Mouse (Mus musculus) lung, embryonic 15.5 days (tissue): ENCODE data around the gene Ubac2. TPM values are rescaled to one million over a fixed set of nuclear protein-coding genes. Genes with fewer than 3 reads are reported as not detected.

ENCODE experiments used
- ATAC-seq: fragments of 200-750 bp; cut with Nextera tagmentation; 2 replicates; pipeline ENCODE4 v1.8.0; 2017; ENCODE audit warnings: moderate number of reproducible peaks, borderline replicate concordance; ENCODE audit not compliant: low FRiP score, low TSS enrichment; ENCODE audit errors: extremely low read depth
- H3K27ac ChIP-seq: fragments of 300-500 bp; sonication (generic); 2 replicates; pipeline ENCODE4 v1.5.1; 2015; ENCODE audit warnings: moderate library complexity, mild to moderate bottlenecking, inconsistent platforms
- H3K27me3 ChIP-seq: fragments of 300-500 bp; sonication (generic); 2 replicates; pipeline ENCODE4 v1.6.1; 2015; ENCODE audit warnings: inconsistent platforms
- H3K36me3 ChIP-seq: fragments of 300-500 bp; sonication (generic); 2 replicates; pipeline ENCODE4 v1.6.1; 2015; ENCODE audit warnings: inconsistent platforms
- H3K4me1 ChIP-seq: fragments of 300-500 bp; sonication (generic); 2 replicates; pipeline ENCODE4 v1.6.1; 2015; ENCODE audit warnings: inconsistent platforms
- H3K4me2 ChIP-seq: fragments of 300-500 bp; sonication (generic); 2 replicates; pipeline ENCODE4 v1.6.1; 2015; ENCODE audit warnings: inconsistent platforms, mild to moderate bottlenecking, moderate library complexity
- H3K4me3 ChIP-seq: fragments of 300-500 bp; sonication (generic); 2 replicates; pipeline ENCODE4 v1.5.1; 2015; ENCODE audit warnings: mild to moderate bottlenecking, inconsistent platforms
- H3K9ac ChIP-seq: fragments of 300-500 bp; sonication (generic); 2 replicates; pipeline ENCODE4 v1.6.1; 2015; ENCODE audit warnings: inconsistent platforms
- H3K9me3 ChIP-seq: fragments of 300-500 bp; sonication (generic); 2 replicates; pipeline ENCODE4 v1.6.1; 2016; ENCODE audit warnings: inconsistent platforms
- WGBS: fragments of 180-500 bp; shearing (Covaris S2); methylation state at CpG from one replicate; pipeline ENCODE4 v1.1.7; 2015; 5-methylcytosine and 5-hydroxymethylcytosine counted together
- polyA plus RNA-seq: library from polyadenylated mRNA; unstranded; fragments of >200 nt; fragmentation: Nextera tagmentation; extraction: Ambion mirVana; gene quantifications from 2 replicates; pipeline ENCODE4 v1.2.1, GENCODE M21; 2015

Gene Ubac2
- polyA plus RNA-seq, 1 experiment from 2014 or later = 60.4 TPM

DNA sequence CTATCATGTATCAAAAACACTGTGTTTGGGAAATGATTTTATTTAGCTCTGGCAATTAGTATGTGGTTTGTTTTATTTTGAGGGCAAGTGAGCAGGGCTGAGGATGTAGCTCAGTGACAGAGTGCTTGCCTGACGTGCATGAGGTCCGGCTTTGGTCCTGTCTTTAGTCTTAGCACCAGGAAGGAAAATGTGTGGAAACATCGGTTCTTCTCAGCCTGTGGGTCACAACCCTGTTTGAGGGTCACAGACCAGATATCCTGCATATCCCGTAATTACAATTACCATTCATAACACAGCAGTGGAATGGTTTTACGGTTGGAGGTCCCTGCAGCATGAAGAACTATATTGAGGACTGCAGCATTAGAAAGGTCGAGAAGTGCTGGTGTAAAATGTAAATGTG is 107.6 kb downstream of the Ubac2 start:
- Histone ChIP-seq H3K9me3 (no peaks in the 10 kb centered on the region), H3K4me1 (peaks cover 11% of the 10 kb centered on the region; the same call in 1 of the 2 replicates), H3K27me3 (no peaks in the 10 kb centered on the region), H3K4me3 (no peak overlapping the region), H3K36me3 (no peaks in the 10 kb centered on the region), H3K4me2 (no peak overlapping the region), H3K9ac (no peak overlapping the region), H3K27ac (peak overlapping the region; percentile 43)
- WGBS = 63% methylated on average over 6 of the region's 6 CpGs
- ATAC-seq = no peak

DNA sequence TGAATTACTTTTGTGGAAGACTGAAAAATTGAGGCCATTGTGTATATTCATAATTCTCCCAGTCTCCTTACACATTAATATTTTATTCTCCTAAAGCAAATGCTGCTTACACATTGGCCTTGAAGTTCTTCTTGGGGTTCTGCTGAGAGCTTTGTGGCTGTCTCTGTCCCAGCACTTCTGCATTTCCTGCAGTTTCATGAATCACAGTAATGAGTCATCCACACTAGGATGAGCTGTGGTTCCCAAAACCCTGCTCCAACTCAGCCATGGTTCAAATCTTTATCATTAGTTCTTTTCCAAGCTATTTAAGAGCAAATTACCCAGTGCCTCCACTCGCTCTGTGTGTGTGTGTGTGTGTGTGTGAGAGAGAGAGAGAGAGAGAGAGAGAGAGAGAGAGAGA is 108.9 kb downstream of the Ubac2 start:
- no peak for ATAC-seq
- Histone ChIP-seq H3K4me3 (no peak overlapping the region), H3K9ac (no peak overlapping the region), H3K27ac (no peak overlapping the region), H3K9me3 (no peaks in the 10 kb centered on the region), H3K4me2 (no peak overlapping the region), H3K36me3 (no peaks in the 10 kb centered on the region), H3K27me3 (no peaks in the 10 kb centered on the region), H3K4me1 (peaks cover 11% of the 10 kb centered on the region; the same call in 1 of the 2 replicates)
- WGBS = 83% methylated on average over 1 of the region's 1 CpGs

DNA sequence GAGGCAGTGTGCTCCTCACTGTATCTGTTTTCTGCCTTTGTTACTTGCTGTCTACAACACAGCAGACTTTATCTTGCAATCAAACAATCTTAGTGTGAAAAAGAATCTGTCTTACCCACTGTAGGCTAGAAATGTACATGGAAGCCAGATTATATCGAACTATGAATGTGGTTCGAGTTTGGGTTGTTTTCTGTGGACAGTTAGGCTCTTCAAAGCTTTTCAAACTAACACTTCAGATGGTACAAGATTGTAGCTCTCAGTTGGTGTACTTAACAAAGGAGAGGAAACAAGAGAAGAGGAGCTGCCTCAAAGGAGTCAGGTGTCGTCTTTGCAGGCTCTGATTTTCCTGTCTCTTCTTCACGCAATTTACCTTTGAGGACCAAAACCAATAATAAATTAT is 109.3 kb downstream of the Ubac2 start:
- no peaks in the 10 kb centered on the region for H3K9me3 ChIP-seq
- H3K4me3 ChIP-seq = no peak overlapping the region
- ATAC-seq = no peak
- H3K27ac ChIP-seq = no peak overlapping the region
- 74% methylated on average over 4 of the region's 4 CpGs for WGBS
- no peaks in the 10 kb centered on the region for H3K36me3 ChIP-seq
- H3K4me2 ChIP-seq = no peak overlapping the region
- peaks cover 10% of the 10 kb centered on the region; the same call in 1 of the 2 replicates for H3K4me1 ChIP-seq
- H3K27me3 ChIP-seq = no peaks in the 10 kb centered on the region
- no peak overlapping the region for H3K9ac ChIP-seq

DNA sequence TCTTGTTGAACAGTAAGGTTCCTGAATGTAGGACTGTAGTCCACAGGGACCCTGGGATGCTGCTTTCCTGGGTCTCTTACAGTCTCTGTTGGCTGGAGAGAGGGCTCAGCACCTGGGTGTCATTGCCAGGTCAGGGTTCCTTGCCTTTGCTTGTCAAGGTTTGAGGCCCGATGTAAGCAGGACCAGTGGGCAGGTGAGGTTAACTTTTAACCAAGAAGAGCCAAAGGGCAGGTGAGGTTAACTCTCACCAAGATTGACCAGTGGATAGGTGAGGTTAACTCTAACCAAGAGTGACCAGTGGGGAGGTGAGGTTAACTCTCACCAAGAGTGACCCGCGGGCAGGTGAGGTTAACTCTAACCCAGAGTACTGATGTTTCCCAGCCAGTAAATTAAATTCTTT is 110.9 kb downstream of the Ubac2 start:
- Histone ChIP-seq H3K4me1 (no peaks in the 10 kb centered on the region), H3K36me3 (no peaks in the 10 kb centered on the region; the same call in 1 of the 2 replicates), H3K9ac (no peak overlapping the region), H3K27me3 (no peaks in the 10 kb centered on the region), H3K27ac (no peak overlapping the region), H3K9me3 (no peaks in the 10 kb centered on the region), H3K4me3 (no peak overlapping the region), H3K4me2 (no peak overlapping the region)
- WGBS = 84% methylated on average over 3 of the region's 3 CpGs
- ATAC-seq = no peak

DNA sequence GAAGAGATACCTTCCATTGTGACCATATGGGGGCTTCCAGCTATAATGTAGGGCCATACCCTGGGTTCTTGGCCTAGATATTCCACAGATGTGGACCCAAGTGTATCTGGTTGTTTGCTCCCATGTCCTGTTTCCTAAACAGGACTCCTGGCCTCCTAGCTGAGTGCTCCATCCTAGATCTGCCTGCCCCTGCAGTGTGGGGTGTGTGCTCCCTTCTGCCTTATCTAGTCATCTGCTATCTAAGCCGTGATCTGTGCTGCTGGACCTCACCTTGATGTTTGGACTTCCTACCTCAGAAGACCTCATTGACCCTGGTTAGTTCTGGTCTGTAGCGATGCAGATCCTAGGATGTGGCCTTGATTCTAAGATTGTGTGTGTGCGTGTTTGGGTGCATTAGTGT is 111.4 kb downstream of the Ubac2 start:
- 91% methylated on average over 3 of the region's 3 CpGs for WGBS
- H3K4me3 ChIP-seq = no peak overlapping the region
- H3K9ac ChIP-seq = no peak overlapping the region
- no peaks in the 10 kb centered on the region for H3K9me3 ChIP-seq
- no peaks in the 10 kb centered on the region for H3K27me3 ChIP-seq
- H3K27ac ChIP-seq = no peak overlapping the region
- H3K36me3 ChIP-seq = no peaks in the 10 kb centered on the region; the same call in 1 of the 2 replicates
- no peak overlapping the region for H3K4me2 ChIP-seq
- H3K4me1 ChIP-seq = no peaks in the 10 kb centered on the region
- no peak for ATAC-seq

DNA sequence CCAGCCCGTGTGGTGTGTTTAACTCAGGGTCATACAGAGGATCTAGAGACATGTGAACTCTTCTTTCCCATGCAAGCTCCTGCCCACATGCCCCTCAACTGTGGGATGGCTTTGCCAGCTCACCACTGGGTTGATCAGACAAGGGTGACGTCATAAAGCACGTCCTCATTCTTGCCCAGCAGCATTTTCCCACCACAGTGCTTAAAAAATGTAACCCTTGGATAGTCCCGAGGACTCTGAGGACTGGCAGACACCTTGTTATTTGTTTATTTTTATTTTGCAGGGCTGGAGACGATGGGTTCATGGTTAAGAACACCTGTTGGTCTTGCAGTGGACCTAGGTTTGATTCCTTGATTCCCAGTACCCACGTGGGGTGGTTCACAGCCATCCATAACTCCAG is 112.5 kb downstream of the Ubac2 start:
- H3K4me1 ChIP-seq = no peaks in the 10 kb centered on the region
- H3K27me3 ChIP-seq = no peaks in the 10 kb centered on the region
- H3K27ac ChIP-seq = no peak overlapping the region
- no peak overlapping the region for H3K4me2 ChIP-seq
- no peak for ATAC-seq
- H3K4me3 ChIP-seq = no peak overlapping the region
- no peak overlapping the region for H3K9ac ChIP-seq
- peaks cover 2% of the 10 kb centered on the region; the same call in 1 of the 2 replicates for H3K36me3 ChIP-seq
- WGBS = 82% methylated on average over 6 of the region's 6 CpGs
- H3K9me3 ChIP-seq = no peaks in the 10 kb centered on the region

DNA sequence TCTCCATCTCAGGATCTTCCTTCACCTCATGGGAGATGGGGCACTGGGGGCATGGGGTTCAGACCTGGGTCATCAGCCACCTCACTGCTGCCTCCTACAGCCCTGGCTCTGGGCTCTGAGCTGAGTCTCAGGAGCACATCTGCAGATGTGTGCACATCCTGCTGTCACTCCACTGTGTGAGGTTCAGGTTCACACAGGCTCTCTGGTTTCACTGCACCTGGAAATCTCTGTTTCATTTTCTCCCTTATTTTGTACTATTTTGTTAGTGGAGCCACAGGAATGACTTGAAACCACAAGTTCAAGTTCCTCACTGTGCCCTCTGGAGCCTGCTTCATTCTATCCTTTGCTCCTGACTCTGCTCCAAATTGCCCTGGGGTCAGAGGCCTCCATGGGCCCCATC is 113.5 kb downstream of the Ubac2 start:
- peaks cover 4% of the 10 kb centered on the region; the same call in 1 of the 2 replicates for H3K4me1 ChIP-seq
- no peaks in the 10 kb centered on the region for H3K9me3 ChIP-seq
- H3K27me3 ChIP-seq = no peaks in the 10 kb centered on the region
- no peak overlapping the region for H3K27ac ChIP-seq
- H3K36me3 ChIP-seq = peaks cover 2% of the 10 kb centered on the region; the same call in 1 of the 2 replicates
- ATAC-seq = no peak
- no peak overlapping the region for H3K4me2 ChIP-seq
- no peak overlapping the region for H3K9ac ChIP-seq
- H3K4me3 ChIP-seq = no peak overlapping the region

DNA sequence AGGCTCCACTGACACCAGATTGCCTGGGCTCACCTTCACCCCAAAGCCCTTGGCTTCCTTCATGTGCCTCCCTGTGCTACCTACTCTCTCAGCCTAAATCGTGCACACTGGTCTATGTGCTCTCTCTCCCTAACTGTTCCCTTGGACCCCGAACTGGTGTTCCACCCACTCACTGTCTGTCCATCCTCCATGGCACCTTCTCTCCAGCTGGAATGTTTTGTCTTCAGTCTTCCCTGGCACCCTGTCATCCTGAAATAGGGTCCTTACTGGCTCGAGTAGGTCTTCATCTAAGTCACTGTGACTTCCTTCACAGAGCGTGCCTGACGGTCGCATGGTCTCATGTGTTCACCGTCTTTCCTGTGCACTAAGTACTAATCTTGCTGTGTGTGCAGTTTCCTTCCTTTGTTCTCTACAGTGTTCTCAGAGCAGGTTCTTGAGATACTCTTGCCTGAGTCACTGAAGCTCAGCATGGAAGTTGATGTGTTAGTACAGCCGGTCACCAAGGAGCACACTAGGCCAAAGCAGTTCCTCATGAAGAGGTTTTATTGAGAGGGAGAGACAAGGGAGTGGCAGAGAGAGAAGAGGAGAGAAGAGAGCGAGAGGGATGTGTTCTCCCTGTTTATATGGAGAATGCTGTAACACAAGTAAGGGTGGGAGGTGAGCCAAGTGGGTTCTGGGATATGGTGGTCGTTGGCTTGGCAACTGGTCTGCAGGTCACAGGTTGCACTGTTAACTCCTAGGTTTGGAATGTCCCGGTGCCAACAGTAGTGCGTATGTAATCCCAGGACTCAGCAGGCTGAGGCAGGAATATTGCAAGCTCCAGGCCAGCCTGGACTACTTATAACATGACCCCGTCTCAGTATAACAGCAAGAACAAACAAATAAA is 114.2 kb downstream of the Ubac2 start:
- ATAC-seq = 0 out of 2 replicates have a peak, but pooled peaks have one; percentile 29
- H3K9me3 ChIP-seq = no peaks in the 10 kb centered on the region
- peaks cover 6% of the 10 kb centered on the region; the same call in 1 of the 2 replicates for H3K4me1 ChIP-seq
- no peaks in the 10 kb centered on the region for H3K27me3 ChIP-seq
- H3K9ac ChIP-seq = no peak overlapping the region
- peaks cover 2% of the 10 kb centered on the region; the same call in 1 of the 2 replicates for H3K36me3 ChIP-seq
- WGBS = 81% methylated on average over 13 of the region's 13 CpGs
- H3K4me2 ChIP-seq = no peak overlapping the region
- H3K27ac ChIP-seq = no peak overlapping the region
- no peak overlapping the region for H3K4me3 ChIP-seq

DNA sequence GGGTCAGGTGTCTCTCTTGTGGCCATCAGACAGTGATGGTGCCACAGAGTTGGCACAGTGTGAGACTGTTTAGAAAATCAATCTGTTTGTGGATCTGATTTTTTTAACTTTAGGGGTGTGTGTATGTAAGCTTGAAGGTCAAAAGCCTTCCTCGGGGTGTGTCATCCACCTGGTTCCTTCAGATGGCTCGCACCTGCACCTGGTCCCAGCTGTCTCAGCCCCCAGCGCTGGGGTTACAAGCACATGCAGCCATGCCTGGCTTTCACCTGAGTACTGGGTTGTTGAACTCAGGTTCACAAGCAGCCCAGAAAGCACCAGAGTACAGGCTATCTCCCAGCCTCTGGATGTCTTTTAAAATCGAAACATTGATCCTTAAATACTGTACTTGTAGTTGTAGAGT is 115.2 kb downstream of the Ubac2 start:
- Histone ChIP-seq H3K9me3 (no peaks in the 10 kb centered on the region), H3K36me3 (peaks cover 2% of the 10 kb centered on the region; the same call in 1 of the 2 replicates), H3K27ac (no peak overlapping the region), H3K4me1 (peaks cover 6% of the 10 kb centered on the region; the same call in 1 of the 2 replicates), H3K27me3 (no peaks in the 10 kb centered on the region), H3K4me2 (no peak overlapping the region), H3K9ac (no peak overlapping the region), H3K4me3 (no peak overlapping the region)
- no peak for ATAC-seq
- WGBS = 83% methylated on average over 4 of the region's 4 CpGs

DNA sequence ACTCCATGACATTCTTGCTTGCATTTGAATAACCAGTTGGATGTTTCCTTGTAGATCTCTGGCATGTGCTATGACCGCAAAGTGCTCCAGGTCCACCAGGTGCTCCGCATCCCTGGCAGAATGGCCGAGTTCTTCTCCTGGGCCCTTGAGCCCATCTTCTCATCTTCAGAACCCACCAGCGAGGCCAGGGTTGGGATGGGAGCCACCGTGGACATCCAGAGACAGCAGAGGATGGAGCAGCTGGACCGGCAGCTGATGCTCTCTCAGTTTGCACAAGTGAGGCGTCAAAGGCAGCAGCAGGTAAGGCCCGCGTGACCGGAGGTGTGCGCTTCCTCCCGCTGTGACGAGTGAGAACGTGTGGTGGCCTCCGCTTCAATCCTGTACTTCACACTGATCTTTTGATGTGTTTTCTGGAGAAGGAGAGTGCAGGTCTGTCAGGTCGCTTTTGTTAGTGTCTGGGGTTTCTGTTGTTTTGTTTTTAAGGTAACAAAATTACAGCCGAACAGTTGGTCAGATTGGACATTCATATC is 115.8 kb downstream of the Ubac2 start:
- Histone ChIP-seq H3K4me1 (peaks cover 6% of the 10 kb centered on the region; the same call in 1 of the 2 replicates), H3K4me3 (no peak overlapping the region), H3K27me3 (no peaks in the 10 kb centered on the region), H3K27ac (no peak overlapping the region), H3K36me3 (peaks cover 2% of the 10 kb centered on the region; the same call in 1 of the 2 replicates), H3K9me3 (no peaks in the 10 kb centered on the region), H3K4me2 (no peak overlapping the region), H3K9ac (no peak overlapping the region)
- whole genome bisulfite sequencing = 91% methylated on average over 17 of the region's 17 CpGs
- no peak for ATAC-seq

DNA sequence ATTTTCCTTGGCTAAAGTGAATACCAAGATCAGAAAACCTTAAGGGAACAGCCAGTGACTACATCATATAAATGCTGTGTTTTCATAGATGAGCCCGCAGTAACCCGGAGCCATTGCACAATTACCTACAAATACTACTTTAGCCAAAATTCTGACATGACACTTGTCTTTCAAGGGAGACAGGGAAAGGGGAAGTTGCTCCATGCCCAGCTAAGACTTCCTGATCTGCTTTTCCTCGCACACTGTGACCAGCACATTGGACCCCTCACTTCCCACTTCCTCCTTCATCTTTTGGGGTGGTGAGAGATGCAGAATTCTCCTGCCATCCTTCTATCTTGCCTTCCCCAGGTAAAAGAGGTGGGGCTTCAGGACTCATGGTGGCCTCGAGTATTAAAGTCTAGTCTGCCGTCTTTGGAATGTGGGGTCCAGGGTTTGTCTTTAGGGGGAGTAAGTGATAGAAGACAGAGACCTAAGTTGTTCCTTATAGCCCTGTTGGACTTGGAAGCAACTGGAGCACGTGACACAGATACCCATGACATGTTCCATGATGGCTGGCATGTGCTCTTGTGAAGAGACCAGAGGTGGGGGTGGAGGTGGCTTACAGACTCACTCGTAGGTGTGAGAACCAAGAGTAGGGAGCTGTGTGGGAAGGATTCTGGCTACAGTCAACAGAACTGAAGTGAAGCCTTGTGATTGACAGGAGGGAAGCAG is 116.6 kb downstream of the Ubac2 start:
- 90% methylated on average over 7 of the region's 7 CpGs for WGBS
- Histone ChIP-seq H3K27me3 (no peaks in the 10 kb centered on the region), H3K27ac (no peak overlapping the region), H3K4me2 (no peak overlapping the region), H3K4me3 (no peak overlapping the region), H3K9me3 (no peaks in the 10 kb centered on the region), H3K36me3 (peaks cover 2% of the 10 kb centered on the region; the same call in 1 of the 2 replicates), H3K9ac (no peak overlapping the region), H3K4me1 (peaks cover 6% of the 10 kb centered on the region; the same call in 1 of the 2 replicates)
- no peak for ATAC-seq

DNA sequence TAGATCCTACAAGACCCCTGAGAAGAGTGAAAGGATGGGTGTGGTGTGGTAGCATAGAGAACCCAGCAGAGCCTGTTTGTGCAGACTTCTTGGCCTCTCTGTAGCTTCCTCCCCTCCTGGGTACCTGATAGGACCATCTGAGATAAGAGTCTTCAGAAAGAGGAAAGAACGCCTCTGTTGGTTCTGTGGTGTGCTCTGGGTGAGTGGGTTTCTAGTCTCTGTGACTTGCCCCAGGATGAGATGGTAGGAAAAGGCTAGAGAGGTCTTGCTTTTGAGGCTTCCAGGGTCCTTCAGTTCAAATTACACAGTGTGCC is 117.1 kb downstream of the Ubac2 start:
- H3K4me1 ChIP-seq = peaks cover 6% of the 10 kb centered on the region; the same call in 1 of the 2 replicates
- 81% methylated on average over 1 of the region's 1 CpGs for WGBS
- H3K27ac ChIP-seq = no peak overlapping the region
- no peaks in the 10 kb centered on the region for H3K9me3 ChIP-seq
- H3K36me3 ChIP-seq = peaks cover 2% of the 10 kb centered on the region; the same call in 1 of the 2 replicates
- no peak for ATAC-seq
- no peak overlapping the region for H3K4me3 ChIP-seq
- no peak overlapping the region for H3K9ac ChIP-seq
- no peaks in the 10 kb centered on the region for H3K27me3 ChIP-seq
- no peak overlapping the region for H3K4me2 ChIP-seq
